Mouse (Mus musculus) stomach, embryonic 16.5 days (tissue): ENCODE measurements at regions not wholly inside any gene's neighbourhood (a gene's known extent, or its start where the extent isn't known, plus 50 kb on each side); places are given as distances from the start of the nearest gene placed in this dataset.

Source experiments
- ATAC-seq: fragments of 200-750 bp; cut with Nextera tagmentation; 2 replicates; pipeline ENCODE4 v1.8.0; 2017; ENCODE audit warnings: moderate number of reproducible peaks, moderate TSS enrichment; ENCODE audit not compliant: insufficient read depth, low FRiP score
- H3K27ac ChIP-seq: fragments of 300-500 bp; sonication (generic); 2 replicates; pipeline ENCODE4 v1.5.1; 2014; ENCODE audit warnings: low read length
- H3K27me3 ChIP-seq: fragments of 300-500 bp; sonication (generic); 2 replicates; pipeline ENCODE4 v1.6.1; 2014; ENCODE audit warnings: low read length, control low read depth, mixed read lengths; ENCODE audit not compliant: control insufficient read depth, insufficient read depth
- H3K36me3 ChIP-seq: fragments of 300-500 bp; sonication (generic); 2 replicates; pipeline ENCODE4 v1.6.1; 2014; ENCODE audit warnings: low read length; ENCODE audit not compliant: control insufficient read depth, insufficient read depth
- H3K4me1 ChIP-seq: fragments of 300-500 bp; sonication (generic); 2 replicates; pipeline ENCODE4 v1.6.1; 2014; ENCODE audit warnings: low read length, control low read depth, mixed read lengths; ENCODE audit not compliant: control insufficient read depth, insufficient read depth
- H3K4me2 ChIP-seq: fragments of 300-500 bp; sonication (generic); 2 replicates; pipeline ENCODE4 v1.6.1; 2014; ENCODE audit warnings: low read depth, low read length, mixed read lengths
- H3K4me3 ChIP-seq: fragments of 300-500 bp; sonication (generic); replicated peaks from 2 replicates; pipeline ENCODE4 v1.5.1; 2014; ENCODE audit warnings: mild to moderate bottlenecking, low read length
- H3K9ac ChIP-seq: fragments of 300-500 bp; sonication (generic); 2 replicates; pipeline ENCODE4 v1.6.1; 2014; ENCODE audit warnings: low read length
- H3K9me3 ChIP-seq: fragments of 300-500 bp; sonication (generic); replicated peaks from 2 replicates; pipeline ENCODE4 v1.6.1; 2016; ENCODE audit warnings: low read length, control low read depth; ENCODE audit not compliant: control insufficient read depth
- whole genome bisulfite sequencing: fragments of 180-500 bp; shearing (Covaris S2); extraction: QIAGEN DNeasy Blood & Tissue Kit; methylation state at CpG from one replicate; pipeline ENCODE4 v1.1.7; 2014; 5-methylcytosine and 5-hydroxymethylcytosine counted together

- Histone ChIP-seq H3K9me3 (no peaks in the 10 kb centered on the region), H3K27ac (no peak overlapping the region), H3K4me1 (peaks cover 2% of the 10 kb centered on the region; the same call in 1 of the 2 replicates), H3K36me3 (no peaks in the 10 kb centered on the region), H3K27me3 (no peaks in the 10 kb centered on the region), H3K4me2 (no peak overlapping the region), H3K9ac (no peak overlapping the region), H3K4me3 (no peak overlapping the region)
- 89% methylated on average over 2 of the region's 2 CpGs for WGBS
- ATAC-seq, result no peak
Measured at GRCm38 (mm10) chr6:51251432-51251831, 181.0 kb upstream of the Nfe2l3 start.

DNA sequence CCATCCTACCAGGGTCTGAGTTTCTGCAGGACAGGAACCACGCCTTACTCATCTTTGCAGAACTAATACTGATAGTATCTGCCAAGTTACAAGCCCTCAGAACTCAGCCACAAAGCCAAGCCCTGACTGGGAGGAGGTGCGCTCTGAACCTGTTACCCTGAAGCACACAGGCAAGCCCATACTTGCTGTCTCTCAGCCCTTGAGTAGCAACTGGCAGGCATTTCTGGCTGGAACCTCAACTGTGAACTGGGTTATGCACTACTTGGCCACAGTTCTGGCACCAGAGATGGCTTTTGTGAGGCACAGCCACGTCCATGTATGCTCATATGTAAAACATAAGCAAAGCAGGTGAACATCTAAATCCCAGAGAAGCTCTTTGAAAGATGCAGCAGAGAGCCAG lies 179.7 kb upstream of the Nfe2l3 start:
- peak; percentile 47; the same call in 1 of the 2 replicates for ATAC-seq
- Histone ChIP-seq H3K4me2 (no peak overlapping the region), H3K4me1 (peaks cover 7% of the 10 kb centered on the region), H3K4me3 (no peak overlapping the region), H3K27me3 (no peaks in the 10 kb centered on the region), H3K9ac (no peak overlapping the region), H3K36me3 (no peaks in the 10 kb centered on the region), H3K27ac (peak overlapping the region; percentile 8; the same call in 1 of the 2 replicates), H3K9me3 (no peaks in the 10 kb centered on the region)
- WGBS, result 79% methylated on average over 3 of the region's 3 CpGs

DNA sequence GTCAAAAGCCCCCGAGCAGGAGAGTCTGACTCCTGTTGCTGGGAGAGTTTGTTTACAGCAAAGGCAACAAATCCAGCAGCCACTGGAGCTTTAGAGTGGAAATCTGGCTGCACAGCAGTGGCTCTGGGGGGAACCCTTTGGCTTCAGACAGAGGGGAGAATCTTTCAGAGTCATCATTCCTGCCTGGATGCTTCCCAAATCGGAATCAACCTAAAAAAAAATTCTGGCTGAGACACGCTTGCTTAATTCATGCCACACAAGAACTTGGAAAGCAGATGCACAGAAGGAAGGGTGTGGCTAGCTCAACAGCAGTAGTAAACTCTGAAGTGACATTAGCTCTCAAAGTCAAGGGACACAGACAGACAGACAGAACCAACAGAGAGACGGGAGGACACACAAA lies 175.8 kb upstream of the Nfe2l3 start:
- Histone ChIP-seq H3K36me3 (no peaks in the 10 kb centered on the region), H3K27ac (no peak overlapping the region)
- 48% methylated on average over 4 of the region's 4 CpGs for WGBS

DNA sequence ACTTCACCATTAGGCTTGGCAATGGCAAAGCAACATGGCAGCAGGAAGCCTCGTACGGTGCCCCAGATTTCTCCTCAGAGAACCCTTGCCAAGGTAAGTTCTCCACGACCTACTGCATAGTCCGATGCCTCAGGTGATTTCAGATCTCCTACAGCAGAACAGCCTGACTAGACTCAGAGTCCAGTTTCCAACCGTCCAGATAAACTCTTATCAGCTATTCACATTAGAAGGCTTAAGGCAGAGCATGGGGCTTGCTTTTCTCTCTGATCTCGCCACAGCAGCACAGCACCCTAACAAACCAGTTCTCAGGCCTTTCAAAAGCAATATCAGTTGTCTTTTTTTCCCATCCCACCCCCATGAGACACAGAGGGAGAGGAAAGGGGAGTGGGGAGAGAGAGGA lies 174.9 kb upstream of the Nfe2l3 start:
- 73% methylated on average over 6 of the region's 6 CpGs for WGBS
- Histone ChIP-seq H3K4me2 (no peak overlapping the region), H3K9me3 (0 out of 2 replicates have a peak, but pooled peaks cover 4% of the 10 kb centered on the region), H3K9ac (no peak overlapping the region), H3K36me3 (no peaks in the 10 kb centered on the region), H3K4me1 (peaks cover 7% of the 10 kb centered on the region), H3K27me3 (no peaks in the 10 kb centered on the region), H3K4me3 (no peak overlapping the region), H3K27ac (no peak overlapping the region)
- ATAC-seq, result 0 out of 2 replicates have a peak, but pooled peaks have one; percentile 40

More for the DNA sequence above, 175.8 kb upstream of the Nfe2l3 start:
- Histone ChIP-seq H3K9ac (no peak overlapping the region), H3K4me1 (peaks cover 7% of the 10 kb centered on the region), H3K9me3 (0 out of 2 replicates have a peak, but pooled peaks cover 4% of the 10 kb centered on the region), H3K4me2 (no peak overlapping the region), H3K27me3 (no peaks in the 10 kb centered on the region), H3K4me3 (no peak overlapping the region)
- ATAC-seq, result no peak

- 77% methylated on average over 2 of the region's 2 CpGs for WGBS
- peaks cover 7% of the 10 kb centered on the region for H3K4me1 ChIP-seq
- no peak overlapping the region for H3K9ac ChIP-seq
Measured at GRCm38 (mm10) chr6:51258304-51258703, 174.2 kb upstream of the Nfe2l3 start.

GRCm38 (mm10) chr6:51263595-51263994 lies 168.9 kb upstream of the Nfe2l3 start:
- Histone ChIP-seq H3K27ac (no peak overlapping the region), H3K9me3 (0 out of 2 replicates have a peak, but pooled peaks cover 4% of the 10 kb centered on the region), H3K4me1 (no peaks in the 10 kb centered on the region), H3K4me3 (no peak overlapping the region), H3K9ac (no peak overlapping the region), H3K36me3 (no peaks in the 10 kb centered on the region), H3K4me2 (no peak overlapping the region), H3K27me3 (no peaks in the 10 kb centered on the region)
- WGBS, result 73% methylated on average over 4 of the region's 4 CpGs
- no peak for ATAC-seq

More at GRCm38 (mm10) chr6:51258304-51258703, 174.2 kb upstream of the Nfe2l3 start:
- no peaks in the 10 kb centered on the region for H3K36me3 ChIP-seq
- H3K4me2 ChIP-seq, result no peak overlapping the region
- ATAC-seq, result no peak
- no peaks in the 10 kb centered on the region for H3K27me3 ChIP-seq
- H3K9me3 ChIP-seq, result 0 out of 2 replicates have a peak, but pooled peaks cover 4% of the 10 kb centered on the region
- no peak overlapping the region for H3K27ac ChIP-seq
- H3K4me3 ChIP-seq, result no peak overlapping the region

DNA sequence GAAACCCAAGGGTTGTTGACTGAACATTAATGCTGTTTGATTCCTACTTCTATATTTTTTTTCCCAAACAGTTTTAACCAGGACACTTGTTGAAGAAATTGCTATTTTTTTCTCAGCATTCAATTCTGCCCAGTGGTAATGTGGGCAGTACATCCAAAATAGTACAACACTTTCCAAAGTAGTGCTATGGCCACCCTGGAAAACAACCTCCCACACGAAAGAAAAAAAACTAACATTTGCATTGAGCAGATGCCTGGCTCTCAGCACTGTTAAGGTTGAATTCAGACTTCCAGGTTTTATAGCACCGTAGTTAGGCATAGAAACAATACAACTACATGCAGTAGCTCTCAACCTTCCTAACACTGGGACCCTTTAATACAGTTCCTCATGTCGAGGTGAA lies 167.1 kb upstream of the Nfe2l3 start:
- no peaks in the 10 kb centered on the region for H3K36me3 ChIP-seq
- ATAC-seq, result no peak
- 0 out of 2 replicates have a peak, but pooled peaks cover 4% of the 10 kb centered on the region for H3K9me3 ChIP-seq
- no peak overlapping the region for H3K27ac ChIP-seq
- WGBS, result 80% methylated on average over 3 of the region's 3 CpGs
- no peaks in the 10 kb centered on the region for H3K27me3 ChIP-seq
- H3K9ac ChIP-seq, result no peak overlapping the region
- no peak overlapping the region for H3K4me2 ChIP-seq
- no peak overlapping the region for H3K4me3 ChIP-seq
- H3K4me1 ChIP-seq, result peaks cover 5% of the 10 kb centered on the region; the same call in 1 of the 2 replicates

DNA sequence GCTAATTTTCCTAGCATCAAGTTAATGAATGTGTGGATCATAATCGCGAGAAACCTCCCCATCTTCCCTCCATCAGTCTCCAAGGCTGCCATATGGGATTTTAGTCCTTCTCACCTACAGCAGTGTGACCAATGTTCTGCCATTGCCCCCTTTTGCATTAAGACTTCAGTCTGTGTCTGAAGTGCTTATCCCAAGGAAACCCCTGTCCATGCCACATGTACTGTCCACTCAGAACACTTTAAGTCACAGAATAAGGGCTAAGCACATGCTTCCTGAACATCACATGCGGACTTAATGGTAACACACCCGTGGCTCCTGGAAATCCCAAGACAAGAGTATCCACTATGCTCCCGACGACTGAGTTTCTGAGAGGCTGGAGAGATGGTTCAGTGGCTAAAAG lies 165.7 kb upstream of the Nfe2l3 start:
- Histone ChIP-seq H3K9ac (no peak overlapping the region), H3K27ac (no peak overlapping the region), H3K4me1 (peaks cover 5% of the 10 kb centered on the region; the same call in 1 of the 2 replicates), H3K27me3 (no peaks in the 10 kb centered on the region), H3K4me3 (no peak overlapping the region), H3K9me3 (no peaks in the 10 kb centered on the region), H3K36me3 (no peaks in the 10 kb centered on the region), H3K4me2 (no peak overlapping the region)
- WGBS, result 90% methylated on average over 6 of the region's 6 CpGs
- no peak for ATAC-seq

DNA sequence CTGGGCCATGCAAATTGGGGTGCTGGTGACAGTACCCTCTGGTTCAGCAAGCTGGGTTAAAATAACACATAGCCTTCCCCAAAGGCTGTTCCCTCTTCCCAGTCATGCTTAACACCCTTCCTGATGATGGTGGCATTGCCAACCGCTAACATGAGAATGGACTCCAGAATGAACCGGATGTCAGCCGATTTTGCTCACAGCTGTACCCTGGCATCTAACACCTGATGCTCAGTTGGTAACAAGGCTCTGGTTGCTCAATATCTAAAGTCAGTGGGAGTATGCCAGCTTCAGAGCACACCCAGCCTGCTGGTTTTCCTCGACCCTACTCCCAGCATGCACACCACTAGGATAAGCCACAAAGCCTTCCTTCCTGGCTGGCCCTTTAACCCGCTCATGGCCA lies 164.6 kb upstream of the Nfe2l3 start:
- Histone ChIP-seq H3K9ac (no peak overlapping the region), H3K4me1 (peaks cover 5% of the 10 kb centered on the region; the same call in 1 of the 2 replicates), H3K4me3 (no peak overlapping the region), H3K9me3 (no peaks in the 10 kb centered on the region), H3K27ac (no peak overlapping the region), H3K27me3 (no peaks in the 10 kb centered on the region), H3K4me2 (no peak overlapping the region), H3K36me3 (no peaks in the 10 kb centered on the region)
- no peak for ATAC-seq
- 80% methylated on average over 5 of the region's 5 CpGs for WGBS
